Mouse (Mus musculus) small intestine, adult 2 months (tissue): ENCODE measurements around the gene Phb2.

Source experiments
- CTCF ChIP-seq: fragments of 200-500 bp; IDR thresholded peaks from 2 replicates; pipeline ENCODE4 v1.5.1; 2012; ENCODE audit warnings: low read depth, mild to moderate bottlenecking, control low read depth, inconsistent platforms, low read length, moderate library complexity, mixed read lengths; ENCODE audit not compliant: insufficient replicate concordance, insufficient read length; ENCODE audit errors: extremely low read depth
- POLR2A ChIP-seq: fragments of 200-500 bp; IDR thresholded peaks from 2 replicates; pipeline ENCODE4 v1.6.1; 2012; ENCODE audit warnings: low read depth, mild to moderate bottlenecking, control low read depth, inconsistent platforms, low read length, moderate library complexity

DNA sequence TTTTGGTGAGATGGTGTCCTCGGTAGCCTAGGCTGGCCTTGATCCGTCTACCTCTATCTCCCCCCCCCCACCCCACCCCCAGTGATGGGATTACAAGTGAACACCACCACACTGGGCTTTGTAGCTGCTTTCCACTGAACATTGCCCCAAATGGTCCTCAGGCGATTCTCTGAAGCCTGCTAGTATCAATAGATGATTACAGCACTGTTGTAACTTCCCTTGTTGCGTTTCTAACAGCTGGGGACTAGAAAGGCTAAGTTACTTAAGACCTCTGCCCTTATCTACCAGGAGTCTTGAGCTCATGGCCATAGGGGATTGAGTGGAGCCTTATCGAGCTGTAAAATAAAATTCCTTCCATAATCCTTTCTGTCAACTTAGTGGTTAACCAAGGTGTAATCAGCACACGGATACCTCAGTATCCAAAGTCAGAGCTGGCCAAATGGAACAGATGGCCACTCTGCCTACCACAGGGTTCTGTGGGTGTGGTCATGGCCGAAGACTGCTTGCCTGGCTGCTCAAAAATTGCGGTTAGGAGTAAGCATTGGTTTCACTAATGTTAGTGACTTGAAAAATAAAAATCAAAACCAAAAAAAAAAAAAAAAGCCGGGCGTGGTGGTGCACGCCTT is 42.8 kb upstream of the Phb2 start:
- no peak for TF ChIP-seq CTCF
- no peak for TF ChIP-seq POLR2A
